Mouse (Mus musculus) G1E (cell line): ENCODE measurements around the gene Pde4d.

Experiments used
- CTCF ChIP-seq: IDR thresholded peaks from 2 replicates; pipeline ENCODE4 v1.5.1; 2012; ENCODE audit warnings: low read depth, low read length, inconsistent platforms, mixed read lengths
- TAL1 ChIP-seq: conservative IDR thresholded peaks from 2 replicates; pipeline ENCODE4 v1.6.1; 2012; ENCODE audit warnings: low read depth, low read length, inconsistent platforms, mixed read lengths

GRCm38 (mm10) chr13:109822413-109823298 lies 1372.9 kb downstream of the Pde4d start:
- no peak for TF ChIP-seq CTCF
- no peak for TF ChIP-seq TAL1
